Mouse (Mus musculus) heart, postnatal 0 days (tissue): ENCODE data around the gene Wee1.

Experiments
- CTCF ChIP-seq: IDR thresholded peaks from 2 replicates; pipeline ENCODE4 v1.5.1; 2016; ENCODE audit warnings: antibody characterized with exemption, control low read depth, low read depth
- EP300 ChIP-seq: IDR thresholded peaks from 2 replicates; pipeline ENCODE4 v1.6.1; 2016; ENCODE audit warnings: antibody characterized with exemption, low read depth

- TF ChIP-seq CTCF (no peak), EP300 (no peak)
Measured at GRCm38 (mm10) chr7:110166233-110166632, 44.4 kb downstream of the Wee1 start.
